Mouse (Mus musculus) kidney, adult 18-20 months (tissue): ENCODE measurements around the gene Slf2.

Experiments
- DNase-seq: peaks from one replicate; pipeline ENCODE4 v3.0.0; 2021

The Slf2 gene

GRCm38 (mm10) chr19:44930744-44931453 is at the start of gene Slf2:
Gene Slf2, plus strand, starts transcription at chr19:44931151.
- peak; percentile 100 for DNase-seq

- peak; percentile 36 for DNase-seq
These were observed 48.4 kb upstream of the Slf2 start for GRCm38 (mm10) chr19:44882552-44883024.

DNA sequence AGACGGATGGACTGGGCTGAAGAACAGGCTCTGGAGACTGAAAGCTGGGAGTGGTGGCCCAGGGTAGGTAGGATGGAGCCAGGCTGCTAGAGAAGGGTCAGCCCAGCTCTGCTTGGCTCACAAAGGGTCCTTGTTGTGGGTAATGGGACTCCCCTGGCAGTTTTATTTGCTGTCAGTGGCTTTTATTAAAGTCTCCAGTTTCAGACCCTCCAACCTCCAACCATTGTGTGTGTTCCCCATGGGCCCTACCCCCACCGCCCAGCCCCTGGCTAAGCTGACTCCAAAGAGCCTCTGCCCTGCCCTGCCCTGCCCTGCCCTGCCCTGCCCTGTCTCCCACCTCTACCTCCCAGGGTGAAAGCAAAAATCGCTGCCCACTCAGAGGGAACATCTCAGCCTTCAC is 46.6 kb upstream of the Slf2 start:
- no peak for DNase-seq

- DNase-seq: no peak
These were observed 44.5 kb upstream of the Slf2 start for GRCm38 (mm10) chr19:44886475-44886874.

- DNase-seq: peak; percentile 82
These were observed 43.2 kb upstream of the Slf2 start for GRCm38 (mm10) chr19:44887679-44888235.

- no peak for DNase-seq
These were observed 41.4 kb upstream of the Slf2 start for GRCm38 (mm10) chr19:44889548-44889947.

GRCm38 (mm10) chr19:44891446-44891845 is 39.5 kb upstream of the Slf2 start:
- DNase-seq: no peak

DNA sequence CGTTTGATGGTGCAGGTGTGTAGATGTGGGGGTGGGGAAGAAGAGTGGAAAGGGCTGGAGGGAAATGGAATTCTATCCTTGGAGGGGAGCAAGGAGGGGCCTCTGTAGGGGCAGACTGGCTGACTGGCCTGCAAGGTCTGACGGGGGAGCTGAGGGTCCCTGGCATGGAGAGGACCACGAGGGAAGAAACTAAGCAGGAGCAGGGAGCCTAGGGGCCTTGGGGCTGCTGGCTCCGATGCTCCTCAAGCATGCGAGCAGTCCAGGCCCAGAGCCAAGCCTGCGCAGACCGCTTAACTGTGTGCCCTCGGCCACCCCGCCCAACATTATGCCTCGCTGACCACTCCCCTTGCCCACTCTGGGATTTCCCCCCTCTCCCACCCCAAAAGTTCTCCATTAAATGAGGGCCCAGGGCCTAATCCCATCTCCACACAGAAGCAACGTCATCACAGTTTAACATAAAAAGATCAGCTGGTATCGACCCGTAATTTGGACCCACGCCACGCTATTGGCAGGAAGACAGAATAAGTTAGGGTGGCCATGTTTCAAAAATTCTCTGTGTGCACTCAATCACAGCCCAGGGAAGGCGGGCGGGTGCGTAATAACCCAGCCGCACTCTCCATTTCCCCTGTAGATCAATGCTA is 37.6 kb upstream of the Slf2 start:
- DNase-seq: peak; percentile 79

DNA sequence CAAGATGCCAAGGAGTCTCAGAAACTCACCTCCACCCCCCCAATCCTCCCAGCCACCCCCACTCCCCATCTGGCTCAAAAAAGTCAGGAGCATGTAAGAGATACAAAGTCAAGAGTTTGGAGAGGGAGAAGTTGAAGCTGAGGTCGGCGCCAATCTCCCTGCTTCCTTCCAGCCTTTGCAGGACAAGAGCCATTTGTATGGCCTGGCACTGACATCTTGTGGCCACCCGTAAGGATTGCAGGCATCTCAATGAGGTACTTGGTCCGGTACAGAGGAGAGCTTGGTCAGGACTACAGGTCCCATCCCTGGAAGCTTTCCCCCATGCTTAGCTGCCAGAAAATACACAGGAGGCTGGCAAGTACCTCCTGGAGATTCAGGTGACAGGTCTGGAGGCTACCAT is 35.7 kb upstream of the Slf2 start:
- peak; percentile 72 for DNase-seq

DNA sequence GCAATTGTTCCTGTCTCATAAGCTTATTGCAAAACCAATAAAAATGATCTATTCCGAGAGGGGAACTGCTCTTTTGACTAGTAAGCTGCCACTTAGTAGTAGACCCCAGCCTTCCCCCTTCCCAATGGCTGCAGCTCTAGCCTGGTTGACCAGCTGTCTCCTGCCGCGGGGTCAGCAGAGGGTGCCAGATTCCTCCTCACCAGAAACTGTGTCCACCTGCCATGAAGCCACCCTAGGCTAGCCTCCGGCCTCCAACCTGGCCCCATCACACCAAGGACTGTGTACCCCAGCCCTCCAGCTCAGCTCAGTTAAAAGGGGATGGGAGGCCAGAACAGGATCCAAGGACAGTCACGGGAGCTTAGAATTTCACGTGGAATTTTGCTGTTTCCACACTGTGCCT is 34.5 kb upstream of the Slf2 start:
- no peak for DNase-seq

GRCm38 (mm10) chr19:44897521-44897920 is 33.4 kb upstream of the Slf2 start:
- no peak for DNase-seq

DNA sequence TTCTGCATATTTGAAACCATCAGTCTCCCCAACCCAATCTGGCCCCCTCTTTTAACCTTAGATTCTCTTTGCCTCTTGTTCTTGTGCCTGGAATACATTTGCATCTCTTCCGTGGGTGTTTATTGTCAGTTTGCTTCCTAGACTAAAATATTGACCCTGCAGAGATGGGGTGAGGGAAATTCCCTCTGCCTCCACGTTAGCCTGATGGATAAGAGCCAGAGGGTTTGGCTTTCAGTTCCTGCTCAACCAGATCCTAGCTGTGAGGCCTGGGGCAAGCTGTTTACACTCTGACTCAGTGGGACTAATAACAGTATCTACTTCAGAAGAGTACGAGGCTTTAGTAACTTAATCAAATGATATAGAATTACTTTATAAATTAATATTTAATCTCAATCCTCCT is 32.3 kb upstream of the Slf2 start:
- DNase-seq: no peak

GRCm38 (mm10) chr19:44899104-44899793 is 31.7 kb upstream of the Slf2 start:
- no peak for DNase-seq

- DNase-seq: peak; percentile 10
These were observed 30.8 kb upstream of the Slf2 start for GRCm38 (mm10) chr19:44899947-44900773.

- DNase-seq: no peak
These were observed 29.9 kb upstream of the Slf2 start for GRCm38 (mm10) chr19:44901047-44901446.

DNA sequence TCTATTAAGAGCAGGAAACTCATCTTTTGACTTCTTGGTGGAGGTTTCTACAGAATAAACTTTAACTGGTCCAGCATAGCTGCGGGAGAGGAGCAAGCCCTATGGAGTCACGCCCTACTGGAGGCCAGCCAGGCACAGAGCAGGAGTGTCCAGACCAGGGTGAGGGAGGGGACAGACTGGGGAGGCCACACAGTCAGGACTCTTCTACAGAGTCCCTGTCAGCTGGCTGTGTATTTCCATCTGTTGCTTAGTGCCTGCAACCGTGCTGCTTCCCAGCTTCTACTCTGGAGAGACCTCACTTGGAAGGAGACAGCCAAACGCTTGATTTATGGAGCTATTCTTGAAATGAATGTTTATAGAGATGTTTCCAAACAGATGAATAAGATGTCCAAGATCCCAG is 28.6 kb upstream of the Slf2 start:
- DNase-seq: no peak

DNA sequence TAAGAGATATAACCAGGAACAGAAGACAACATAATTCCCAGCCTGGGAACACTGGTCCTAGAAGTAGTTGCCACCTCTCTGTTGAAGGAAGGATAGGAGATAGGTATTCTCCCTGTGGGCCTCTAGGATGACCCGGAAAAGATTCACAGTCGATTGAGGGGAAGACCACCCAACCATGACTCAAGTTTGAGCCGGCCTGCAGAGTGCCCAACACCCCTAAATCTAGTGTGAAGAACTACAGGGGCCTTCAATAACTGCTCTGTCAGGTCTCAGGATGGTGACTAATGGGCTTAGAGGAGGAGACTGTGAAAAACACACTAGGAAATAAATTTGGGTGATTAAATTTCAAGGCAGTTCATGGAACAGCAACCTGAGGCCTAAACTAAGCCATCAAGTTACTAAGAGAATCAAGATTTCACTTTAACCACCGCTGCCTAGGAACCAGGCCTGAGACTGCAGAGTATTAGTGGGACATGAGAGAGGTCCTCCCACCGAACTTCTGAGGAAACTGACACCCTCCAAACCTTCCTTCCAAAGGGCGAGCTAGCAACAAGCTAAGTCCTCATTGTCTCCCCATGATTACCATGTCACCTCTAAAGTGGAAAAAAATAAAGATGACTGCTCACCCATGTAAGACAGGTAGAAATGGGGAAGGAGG is 27.5 kb upstream of the Slf2 start:
- DNase-seq: no peak

DNA sequence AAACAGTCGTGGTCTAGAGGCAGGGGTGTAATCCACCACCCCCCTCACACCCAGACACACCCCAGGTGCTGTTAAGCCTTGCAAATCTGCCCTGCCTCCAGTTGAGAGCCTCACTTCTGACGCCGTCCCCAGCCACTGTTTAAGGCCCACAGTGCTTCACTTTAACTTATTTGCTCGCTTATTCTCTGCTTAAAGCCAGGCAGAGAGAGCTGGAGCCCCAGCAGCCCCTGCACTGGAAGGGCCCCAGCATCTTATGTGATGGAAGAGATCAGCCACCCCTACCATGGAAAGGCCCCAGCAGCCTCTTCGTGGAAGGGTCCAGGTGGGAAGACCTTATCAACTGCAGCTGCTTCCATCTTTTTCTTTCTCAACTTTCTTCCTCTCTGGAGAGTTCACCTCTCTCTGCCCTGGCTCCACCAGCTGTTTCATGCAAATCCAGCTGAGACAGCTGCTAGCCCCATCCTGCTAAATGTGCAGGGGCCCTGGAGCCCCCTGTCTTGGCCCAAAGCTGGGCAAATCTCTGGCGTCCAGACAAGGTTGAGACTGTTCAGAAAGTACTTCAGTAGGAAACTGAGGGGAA is 26.7 kb upstream of the Slf2 start:
- no peak for DNase-seq

GRCm38 (mm10) chr19:44905316-44905715 is 25.6 kb upstream of the Slf2 start:
- DNase-seq: no peak

GRCm38 (mm10) chr19:44907851-44908690 is 22.9 kb upstream of the Slf2 start:
- DNase-seq: no peak
